Mouse (Mus musculus): ENCODE data around the gene Cd3d. TPM values are rescaled to one million over a fixed set of nuclear protein-coding genes. Genes with fewer than 3 reads are reported as not detected.

Gene Cd3d
- polyA plus RNA-seq, 1 experiment from 2014 or later = not detected

DNA sequence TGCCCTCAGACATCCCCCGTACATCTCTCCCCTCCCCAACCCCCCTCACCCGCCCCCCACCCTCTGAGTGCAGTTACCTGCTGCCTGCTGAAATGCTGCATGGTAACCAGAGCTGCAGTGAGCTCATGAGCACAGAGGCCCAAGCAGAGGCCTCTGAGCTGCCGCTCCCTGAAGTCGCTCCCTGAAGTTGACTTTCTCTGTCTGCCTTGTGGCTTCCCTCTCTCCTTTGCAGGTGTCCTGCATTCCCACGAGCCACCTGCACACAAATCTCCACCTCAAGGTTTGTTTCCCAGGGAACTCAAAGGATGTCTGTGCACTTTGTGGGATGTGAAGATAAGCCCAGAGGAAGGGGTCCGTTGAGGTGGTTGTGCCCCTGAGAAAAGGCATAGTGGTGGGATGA is 29.7 kb downstream of the Cd3d start:
- no peaks in the 10 kb centered on the region for H3K9me3 ChIP-seq (ENCODE audit: control insufficient read depth, low read depth, low read length)
- H3K9ac ChIP-seq (replicated peaks; ENCODE audit: low read depth, low read length) = no peak overlapping the region
- no peak overlapping the region for H3K27ac ChIP-seq (ENCODE audit: low read length)
- no peaks in the 10 kb centered on the region for H3K36me3 ChIP-seq (ENCODE audit: control insufficient read depth, insufficient read depth, low read length)
- no peak for ATAC-seq (ENCODE audit: insufficient number of reproducible peaks, insufficient read depth, low FRiP score, low read depth)
- no peak overlapping the region for H3K4me3 ChIP-seq (ENCODE audit: low read depth, low read length)
- no peaks in the 10 kb centered on the region for H3K4me1 ChIP-seq (ENCODE audit: control insufficient read depth, insufficient read depth, low read length)
- WGBS = 39% methylated on average over 6 of the region's 6 CpGs
- no peak overlapping the region for H3K4me2 ChIP-seq (replicated peaks; ENCODE audit: low read depth, low read length)
- H3K27me3 ChIP-seq (ENCODE audit: control insufficient read depth, insufficient read depth, low read length) = no peaks in the 10 kb centered on the region

DNA sequence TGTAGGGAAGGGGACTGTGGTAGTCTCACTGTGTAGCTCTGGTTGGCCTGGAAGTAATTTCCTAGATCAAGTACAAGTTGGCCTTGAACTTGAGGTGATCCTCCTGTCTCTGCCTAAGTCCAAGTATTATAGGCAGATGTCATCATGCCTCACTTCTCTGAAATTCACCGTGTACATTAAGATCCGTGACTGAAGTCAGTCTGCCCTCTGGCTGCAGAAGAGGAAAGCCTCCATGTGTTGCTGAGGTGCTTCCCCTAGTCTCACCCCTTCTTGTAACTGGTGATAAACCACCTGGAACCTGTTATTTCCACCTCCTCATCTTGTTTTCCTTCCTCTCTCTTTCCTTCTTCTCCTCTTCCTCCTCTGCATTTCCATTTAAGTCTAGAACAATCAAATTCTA is 33.3 kb downstream of the Cd3d start:
- Histone ChIP-seq H3K27me3 (ENCODE audit: control insufficient read depth, insufficient read depth, low read length) (no peaks in the 10 kb centered on the region), H3K27ac (ENCODE audit: low read length) (no peak overlapping the region), H3K4me3 (ENCODE audit: low read depth, low read length) (no peak overlapping the region), H3K9me3 (ENCODE audit: control insufficient read depth, low read depth, low read length) (no peaks in the 10 kb centered on the region), H3K4me1 (ENCODE audit: control insufficient read depth, insufficient read depth, low read length) (no peaks in the 10 kb centered on the region), H3K9ac (replicated peaks; ENCODE audit: low read depth, low read length) (no peak overlapping the region), H3K36me3 (ENCODE audit: control insufficient read depth, insufficient read depth, low read length) (no peaks in the 10 kb centered on the region), H3K4me2 (replicated peaks; ENCODE audit: low read depth, low read length) (no peak overlapping the region)
- no peak for ATAC-seq (ENCODE audit: insufficient number of reproducible peaks, insufficient read depth, low FRiP score, low read depth)
- WGBS = 41% methylated on average over 2 of the region's 2 CpGs

GRCm38 (mm10) chr9:45015841-45016240 is 34.3 kb downstream of the Cd3d start:
- H3K27ac ChIP-seq (ENCODE audit: low read length) = no peak overlapping the region
- no peak overlapping the region for H3K9ac ChIP-seq (replicated peaks; ENCODE audit: low read depth, low read length)
- WGBS = 60% methylated on average over 3 of the region's 3 CpGs
- H3K4me3 ChIP-seq (ENCODE audit: low read depth, low read length) = no peak overlapping the region
- H3K27me3 ChIP-seq (ENCODE audit: control insufficient read depth, insufficient read depth, low read length) = no peaks in the 10 kb centered on the region
- no peaks in the 10 kb centered on the region for H3K4me1 ChIP-seq (ENCODE audit: control insufficient read depth, insufficient read depth, low read length)
- no peak overlapping the region for H3K4me2 ChIP-seq (replicated peaks; ENCODE audit: low read depth, low read length)
- H3K36me3 ChIP-seq (ENCODE audit: control insufficient read depth, insufficient read depth, low read length) = no peaks in the 10 kb centered on the region
- H3K9me3 ChIP-seq (ENCODE audit: control insufficient read depth, low read depth, low read length) = no peaks in the 10 kb centered on the region
- ATAC-seq (ENCODE audit: insufficient number of reproducible peaks, insufficient read depth, low FRiP score, low read depth) = no peak

GRCm38 (mm10) chr9:45018031-45018430 is 36.4 kb downstream of the Cd3d start:
- no peaks in the 10 kb centered on the region for H3K36me3 ChIP-seq (ENCODE audit: control insufficient read depth, insufficient read depth, low read length)
- no peak for ATAC-seq (ENCODE audit: insufficient number of reproducible peaks, insufficient read depth, low FRiP score, low read depth)
- H3K9ac ChIP-seq (replicated peaks; ENCODE audit: low read depth, low read length) = no peak overlapping the region

DNA sequence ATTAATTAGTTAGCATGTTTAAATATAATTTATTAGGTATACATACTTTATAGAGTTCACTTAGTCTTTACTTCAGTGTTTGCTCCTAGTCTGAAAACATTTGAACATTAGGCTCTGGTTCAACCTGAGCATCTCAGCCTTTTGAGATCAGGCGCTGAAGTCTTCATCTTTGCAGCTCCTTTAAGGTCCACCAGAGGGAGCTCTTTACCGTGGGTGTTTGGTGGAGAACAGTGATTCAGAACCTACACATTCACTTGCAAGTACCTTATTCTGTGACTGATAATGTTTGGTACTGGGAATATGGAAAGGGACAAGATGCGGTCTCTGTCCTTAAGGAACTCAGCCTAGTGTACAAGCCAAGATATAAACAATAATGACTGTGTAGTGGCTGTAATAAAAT is 41.2 kb downstream of the Cd3d start:
- Histone ChIP-seq H3K27me3 (ENCODE audit: control insufficient read depth, insufficient read depth, low read length) (no peaks in the 10 kb centered on the region), H3K9ac (replicated peaks; ENCODE audit: low read depth, low read length) (no peak overlapping the region), H3K36me3 (ENCODE audit: control insufficient read depth, insufficient read depth, low read length) (no peaks in the 10 kb centered on the region), H3K4me1 (ENCODE audit: control insufficient read depth, insufficient read depth, low read length) (no peaks in the 10 kb centered on the region), H3K27ac (ENCODE audit: low read length) (no peak overlapping the region), H3K4me3 (ENCODE audit: low read depth, low read length) (no peak overlapping the region), H3K4me2 (replicated peaks; ENCODE audit: low read depth, low read length) (no peak overlapping the region), H3K9me3 (ENCODE audit: control insufficient read depth, low read depth, low read length) (no peaks in the 10 kb centered on the region)
- ATAC-seq (ENCODE audit: insufficient number of reproducible peaks, insufficient read depth, low FRiP score, low read depth) = no peak
- WGBS = 10% methylated on average over 3 of the region's 3 CpGs

More at GRCm38 (mm10) chr9:45018031-45018430, 36.4 kb downstream of the Cd3d start:
- Histone ChIP-seq H3K4me3 (ENCODE audit: low read depth, low read length) (no peak overlapping the region), H3K27me3 (ENCODE audit: control insufficient read depth, insufficient read depth, low read length) (no peaks in the 10 kb centered on the region), H3K9me3 (ENCODE audit: control insufficient read depth, low read depth, low read length) (no peaks in the 10 kb centered on the region), H3K27ac (ENCODE audit: low read length) (no peak overlapping the region), H3K4me2 (replicated peaks; ENCODE audit: low read depth, low read length) (no peak overlapping the region), H3K4me1 (ENCODE audit: control insufficient read depth, insufficient read depth, low read length) (no peaks in the 10 kb centered on the region)
- WGBS = 70% methylated on average over 11 of the region's 11 CpGs

DNA sequence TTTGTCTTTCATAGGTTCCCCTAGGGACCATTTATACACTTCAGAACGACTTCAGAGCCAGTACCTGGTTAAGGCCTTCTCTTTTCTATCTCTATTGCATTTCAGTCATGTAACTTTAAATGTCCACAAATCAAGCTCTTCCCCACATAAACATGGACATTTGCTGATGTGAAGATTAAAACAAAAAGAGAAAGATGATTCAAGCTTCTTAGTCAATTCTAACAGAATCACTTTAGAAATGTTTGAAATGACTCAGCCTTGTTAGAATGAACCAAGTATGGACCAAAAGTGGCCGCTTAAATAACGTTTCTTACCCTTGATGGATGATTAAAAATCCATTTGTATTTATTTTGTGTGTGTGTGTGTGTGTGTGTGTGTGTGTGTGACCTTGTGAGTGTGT is 42.1 kb downstream of the Cd3d start:
- ATAC-seq (ENCODE audit: insufficient number of reproducible peaks, insufficient read depth, low FRiP score, low read depth) = no peak

DNA sequence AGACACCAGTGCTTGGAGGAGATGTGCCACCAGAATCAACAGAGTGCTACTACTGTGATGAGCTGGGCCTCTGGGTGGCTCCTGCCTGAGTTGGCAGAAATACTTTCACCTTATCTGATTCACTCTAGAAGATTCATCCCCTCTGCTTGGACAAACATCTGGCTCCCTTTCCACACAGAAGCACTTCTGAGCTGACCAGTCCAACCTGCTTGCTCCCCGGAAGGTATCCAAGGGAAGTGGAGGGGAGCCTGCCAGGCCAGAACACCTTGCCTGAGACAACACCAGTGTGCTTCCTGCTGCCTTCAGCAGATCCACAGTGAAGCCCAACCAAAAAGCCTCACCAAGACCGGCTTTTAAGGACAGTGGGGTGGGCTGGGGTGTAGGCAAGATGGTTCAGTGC is 42.6 kb downstream of the Cd3d start:
- Histone ChIP-seq H3K4me2 (replicated peaks; ENCODE audit: low read depth, low read length) (no peak overlapping the region), H3K4me3 (ENCODE audit: low read depth, low read length) (no peak overlapping the region), H3K4me1 (ENCODE audit: control insufficient read depth, insufficient read depth, low read length) (no peaks in the 10 kb centered on the region), H3K27ac (ENCODE audit: low read length) (no peak overlapping the region), H3K27me3 (ENCODE audit: control insufficient read depth, insufficient read depth, low read length) (no peaks in the 10 kb centered on the region), H3K9me3 (ENCODE audit: control insufficient read depth, low read depth, low read length) (no peaks in the 10 kb centered on the region), H3K9ac (replicated peaks; ENCODE audit: low read depth, low read length) (no peak overlapping the region), H3K36me3 (ENCODE audit: control insufficient read depth, insufficient read depth, low read length) (no peaks in the 10 kb centered on the region)
- no peak for ATAC-seq (ENCODE audit: insufficient number of reproducible peaks, insufficient read depth, low FRiP score, low read depth)
- 85% methylated on average over 2 of the region's 2 CpGs for WGBS

More for the DNA sequence above, 42.1 kb downstream of the Cd3d start:
- Histone ChIP-seq H3K27me3 (ENCODE audit: control insufficient read depth, insufficient read depth, low read length) (no peaks in the 10 kb centered on the region), H3K9me3 (ENCODE audit: control insufficient read depth, low read depth, low read length) (no peaks in the 10 kb centered on the region), H3K27ac (ENCODE audit: low read length) (no peak overlapping the region), H3K4me2 (replicated peaks; ENCODE audit: low read depth, low read length) (no peak overlapping the region), H3K36me3 (ENCODE audit: control insufficient read depth, insufficient read depth, low read length) (no peaks in the 10 kb centered on the region), H3K4me1 (ENCODE audit: control insufficient read depth, insufficient read depth, low read length) (no peaks in the 10 kb centered on the region), H3K9ac (replicated peaks; ENCODE audit: low read depth, low read length) (no peak overlapping the region), H3K4me3 (ENCODE audit: low read depth, low read length) (no peak overlapping the region)
- 67% methylated on average over 3 of the region's 3 CpGs for WGBS

GRCm38 (mm10) chr9:45027376-45027775 is 45.8 kb downstream of the Cd3d start:
- Histone ChIP-seq H3K9ac (replicated peaks; ENCODE audit: low read depth, low read length) (no peak overlapping the region), H3K27ac (ENCODE audit: low read length) (no peak overlapping the region), H3K4me1 (ENCODE audit: control insufficient read depth, insufficient read depth, low read length) (no peaks in the 10 kb centered on the region), H3K36me3 (ENCODE audit: control insufficient read depth, insufficient read depth, low read length) (no peaks in the 10 kb centered on the region), H3K27me3 (ENCODE audit: control insufficient read depth, insufficient read depth, low read length) (no peaks in the 10 kb centered on the region), H3K4me3 (ENCODE audit: low read depth, low read length) (no peak overlapping the region), H3K9me3 (ENCODE audit: control insufficient read depth, low read depth, low read length) (no peaks in the 10 kb centered on the region), H3K4me2 (replicated peaks; ENCODE audit: low read depth, low read length) (no peak overlapping the region)
- 62% methylated on average over 8 of the region's 8 CpGs for WGBS
- no peak for ATAC-seq (ENCODE audit: insufficient number of reproducible peaks, insufficient read depth, low FRiP score, low read depth)

DNA sequence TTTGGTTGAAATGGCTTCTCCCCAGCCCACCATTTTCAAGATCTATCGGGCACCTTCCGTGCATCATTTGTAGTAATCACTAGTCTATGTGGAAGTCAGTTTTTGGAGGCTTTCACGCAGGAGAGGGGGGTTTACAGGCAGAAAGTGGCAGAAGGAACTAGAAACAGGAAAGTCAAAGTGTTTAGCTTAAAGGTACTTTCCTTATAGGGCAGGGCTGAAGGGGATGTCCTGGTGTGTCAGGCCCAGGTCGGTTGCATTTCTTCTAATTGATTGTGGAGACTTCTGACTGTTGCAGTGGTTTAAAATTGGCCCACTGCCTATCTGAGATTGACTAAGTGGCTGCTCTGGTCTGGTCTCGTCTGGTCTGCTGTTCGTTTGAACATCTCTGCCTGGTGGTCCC is 48.8 kb downstream of the Cd3d start:
- Histone ChIP-seq H3K36me3 (ENCODE audit: control insufficient read depth, insufficient read depth, low read length) (no peaks in the 10 kb centered on the region), H3K9ac (replicated peaks; ENCODE audit: low read depth, low read length) (no peak overlapping the region), H3K27me3 (ENCODE audit: control insufficient read depth, insufficient read depth, low read length) (no peaks in the 10 kb centered on the region), H3K4me1 (ENCODE audit: control insufficient read depth, insufficient read depth, low read length) (no peaks in the 10 kb centered on the region), H3K27ac (ENCODE audit: low read length) (no peak overlapping the region), H3K4me2 (replicated peaks; ENCODE audit: low read depth, low read length) (no peak overlapping the region), H3K4me3 (ENCODE audit: low read depth, low read length) (no peak overlapping the region), H3K9me3 (ENCODE audit: control insufficient read depth, low read depth, low read length) (no peaks in the 10 kb centered on the region)
- ATAC-seq (ENCODE audit: insufficient number of reproducible peaks, insufficient read depth, low FRiP score, low read depth) = no peak
- 62% methylated on average over 6 of the region's 6 CpGs for WGBS

All from stomach, embryonic 14.5 days (tissue).